Mouse (Mus musculus) heart, embryonic 13.5 days (tissue): ENCODE results near the gene Mapk8ip3. TPM values are rescaled to one million over a fixed set of nuclear protein-coding genes. Genes with fewer than 3 reads are reported as not detected.

Source experiments
- ATAC-seq: fragments of 200-750 bp; cut with Nextera tagmentation; 2 replicates; pipeline ENCODE4 v1.8.0; 2017; ENCODE audit warnings: moderate TSS enrichment; ENCODE audit not compliant: insufficient number of reproducible peaks, low FRiP score, low TSS enrichment; ENCODE audit errors: extremely low read depth
- H3K27ac ChIP-seq: fragments of 300-500 bp; sonication (generic); replicated peaks from 2 replicates; pipeline ENCODE4 v1.5.1; 2015; ENCODE audit warnings: moderate library complexity, mild to moderate bottlenecking, inconsistent platforms
- H3K27me3 ChIP-seq: fragments of 300-500 bp; sonication (generic); replicated peaks from 2 replicates; pipeline ENCODE4 v1.6.1; 2015; ENCODE audit warnings: mild to moderate bottlenecking, inconsistent platforms
- H3K36me3 ChIP-seq: fragments of 300-500 bp; sonication (generic); 2 replicates; pipeline ENCODE4 v1.6.1; 2015; ENCODE audit warnings: mild to moderate bottlenecking, inconsistent platforms
- H3K4me1 ChIP-seq: fragments of 300-500 bp; sonication (generic); 2 replicates; pipeline ENCODE4 v1.6.1; 2015; ENCODE audit warnings: inconsistent platforms
- H3K4me2 ChIP-seq: fragments of 300-500 bp; sonication (generic); 2 replicates; pipeline ENCODE4 v1.6.1; 2015; ENCODE audit warnings: inconsistent platforms, mild to moderate bottlenecking, moderate library complexity
- H3K4me3 ChIP-seq: fragments of 300-500 bp; sonication (generic); 2 replicates; pipeline ENCODE4 v1.5.1; 2015; ENCODE audit warnings: moderate library complexity, mild to moderate bottlenecking, inconsistent platforms
- H3K9ac ChIP-seq: fragments of 300-500 bp; sonication (generic); 2 replicates; pipeline ENCODE4 v1.6.1; 2015; ENCODE audit warnings: inconsistent platforms, mild to moderate bottlenecking, moderate library complexity
- H3K9me3 ChIP-seq: fragments of 300-500 bp; sonication (generic); 2 replicates; pipeline ENCODE4 v1.6.1; 2016; ENCODE audit warnings: inconsistent platforms
- WGBS: fragments of 180-500 bp; shearing (Covaris S2); methylation state at CpG from one replicate; pipeline ENCODE4 v1.1.7; 2015; ENCODE audit warnings: mixed read lengths; 5-methylcytosine and 5-hydroxymethylcytosine counted together
- polyA plus RNA-seq: library from polyadenylated mRNA; unstranded; fragments of >200 nt; fragmentation: Nextera tagmentation; extraction: Ambion mirVana; gene quantifications from 2 replicates; pipeline ENCODE4 v1.2.1, GENCODE M21; 2015

The Mapk8ip3 gene
- polyA plus RNA-seq, 1 experiment from 2014 or later: 25.2 TPM

DNA sequence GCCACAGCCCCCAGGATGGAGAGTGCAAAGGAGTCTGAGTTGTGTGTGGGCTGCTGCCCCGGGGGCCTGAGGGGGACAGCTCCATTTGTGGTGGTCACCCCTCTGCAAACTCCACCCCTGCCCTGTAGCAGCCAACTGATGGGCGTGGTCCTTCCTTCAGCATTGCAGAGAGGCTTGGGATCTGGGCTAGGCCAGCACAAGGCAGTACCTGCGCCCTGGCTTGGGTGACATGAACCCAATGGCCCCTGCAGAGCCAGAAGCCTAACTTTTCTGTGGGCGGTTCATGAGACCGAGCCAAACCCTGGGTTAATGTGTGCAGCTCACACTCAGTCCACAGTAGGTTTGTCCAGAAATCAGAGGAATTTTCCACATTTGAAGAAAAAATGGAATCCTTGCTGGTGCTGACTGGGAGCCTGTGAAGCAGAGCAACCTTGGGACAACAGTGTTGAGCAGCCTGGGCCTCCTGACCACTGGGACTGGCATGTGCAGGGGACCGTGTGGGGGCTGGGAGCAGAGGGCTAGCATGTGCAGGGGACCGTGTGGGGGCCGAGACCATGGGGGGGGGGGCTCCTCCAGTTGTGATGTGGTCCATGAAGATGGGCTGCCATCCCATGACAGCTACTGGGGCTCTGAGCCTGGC is 78.8 kb downstream of the Mapk8ip3 start:
- Histone ChIP-seq H3K36me3 (peaks cover 59% of the 10 kb centered on the region), H3K4me1 (no peaks in the 10 kb centered on the region), H3K9ac (no peak overlapping the region), H3K9me3 (no peaks in the 10 kb centered on the region), H3K27ac (no peak overlapping the region), H3K4me3 (no peak overlapping the region), H3K4me2 (no peak overlapping the region), H3K27me3 (no peaks in the 10 kb centered on the region)
- ATAC-seq: no peak
- 80% methylated on average over 8 of the region's 8 CpGs for WGBS

- 88% methylated on average over 13 of the region's 13 CpGs for WGBS
- no peak overlapping the region for H3K4me2 ChIP-seq
- H3K4me1 ChIP-seq: peaks cover 2% of the 10 kb centered on the region; the same call in 1 of the 2 replicates
- no peaks in the 10 kb centered on the region for H3K9me3 ChIP-seq
- no peak overlapping the region for H3K27ac ChIP-seq
- no peak overlapping the region for H3K9ac ChIP-seq
- H3K27me3 ChIP-seq: peaks cover 3% of the 10 kb centered on the region
- H3K4me3 ChIP-seq: no peak overlapping the region
- ATAC-seq: no peak
- H3K36me3 ChIP-seq: peaks cover 48% of the 10 kb centered on the region
These were observed 80.2 kb downstream of the Mapk8ip3 start for GRCm38 (mm10) chr17:24856589-24856988.

GRCm38 (mm10) chr17:24855838-24856464 is 80.8 kb downstream of the Mapk8ip3 start:
- Histone ChIP-seq H3K9ac (no peak overlapping the region), H3K36me3 (peaks cover 42% of the 10 kb centered on the region), H3K4me2 (no peak overlapping the region), H3K4me1 (peaks cover 9% of the 10 kb centered on the region), H3K9me3 (no peaks in the 10 kb centered on the region), H3K4me3 (no peak overlapping the region), H3K27me3 (peaks cover 9% of the 10 kb centered on the region), H3K27ac (no peak overlapping the region)
- 75% methylated on average over 3 of the region's 3 CpGs for WGBS
- no peak for ATAC-seq

DNA sequence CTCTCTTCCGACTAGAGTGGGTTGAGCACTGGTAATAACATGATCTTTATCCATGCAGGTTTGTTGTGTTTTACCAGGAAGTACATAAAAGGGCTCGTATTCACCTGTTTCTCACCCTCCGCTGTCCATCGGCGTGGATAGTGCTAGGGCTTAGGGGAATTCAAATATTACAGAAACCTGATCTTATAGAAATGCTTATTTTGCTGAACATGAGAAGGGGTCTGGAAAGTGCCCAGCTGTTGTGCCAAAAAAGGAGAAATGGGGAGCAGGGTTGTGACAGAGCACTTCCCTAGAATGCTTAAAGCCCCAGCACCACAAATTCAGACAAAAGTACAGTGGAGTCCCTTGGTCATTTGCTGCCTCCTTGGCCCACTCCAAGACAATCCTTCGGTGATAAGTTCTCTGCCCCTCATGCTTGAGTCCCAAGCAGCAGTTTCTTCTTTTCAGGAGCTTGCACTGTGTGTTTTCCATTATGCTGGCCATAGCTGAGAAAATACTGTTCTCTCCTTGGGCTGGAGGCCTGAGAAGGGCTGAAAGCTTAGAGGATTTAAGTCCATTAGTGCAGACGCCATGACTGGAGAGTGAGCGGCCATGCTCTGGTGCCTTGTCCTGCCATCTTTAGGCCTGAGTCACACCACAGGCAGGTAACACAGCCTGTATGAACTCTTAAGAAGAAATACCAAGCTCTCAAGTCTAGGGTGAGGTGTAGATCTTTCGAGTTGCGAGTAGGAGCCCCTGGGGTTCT is 85.2 kb downstream of the Mapk8ip3 start:
- H3K9me3 ChIP-seq: no peaks in the 10 kb centered on the region
- peak overlapping the region; percentile 88 for H3K4me2 ChIP-seq
- peaks cover 9% of the 10 kb centered on the region for H3K27me3 ChIP-seq
- H3K27ac ChIP-seq: no peak overlapping the region
- H3K4me3 ChIP-seq: peak overlapping the region; percentile 85
- ATAC-seq: no peak
- peak overlapping the region; percentile 95 for H3K9ac ChIP-seq
- H3K4me1 ChIP-seq: peaks cover 27% of the 10 kb centered on the region
- WGBS: 79% methylated on average over 10 of the region's 10 CpGs
- H3K36me3 ChIP-seq: peaks cover 21% of the 10 kb centered on the region

- Histone ChIP-seq H3K4me1 (peaks cover 27% of the 10 kb centered on the region), H3K27ac (peak overlapping the region; percentile 98), H3K36me3 (peaks cover 21% of the 10 kb centered on the region), H3K9ac (peak overlapping the region; percentile 95), H3K4me3 (peak overlapping the region; percentile 85), H3K27me3 (peaks cover 12% of the 10 kb centered on the region), H3K4me2 (peak overlapping the region; percentile 88), H3K9me3 (no peaks in the 10 kb centered on the region)
- no peak for ATAC-seq
- WGBS: under 1% methylated on average over 20 of the region's 20 CpGs
These were observed 86.0 kb downstream of the Mapk8ip3 start for GRCm38 (mm10) chr17:24850773-24851127.

- Histone ChIP-seq H3K4me2 (peak within 1 kb of the TSS; percentile 88), H3K4me3 (peak within 1 kb of the TSS; percentile 85), H3K27ac (peak within 1 kb of the TSS; percentile 98), H3K4me1 (peaks cover 29% of the 10 kb centered on the region), H3K9ac (peak within 1 kb of the TSS; percentile 95), H3K27me3 (peaks cover 14% of the 10 kb centered on the region), H3K9me3 (no peaks in the 10 kb centered on the region), H3K36me3 (peaks cover 21% of the 10 kb centered on the region)
- under 1% methylated on average over 58 of the region's 58 CpGs for WGBS
- ATAC-seq: peak; percentile 96
These were observed 86.6 kb downstream of the Mapk8ip3 start, which contains the start of gene Fahd1 for GRCm38 (mm10) chr17:24850065-24850772. Fahd1 (minus strand) TSS chr17:24850364.

- under 1% methylated on average over 21 of the region's 21 CpGs for WGBS
- Histone ChIP-seq H3K27me3 (peaks cover 18% of the 10 kb centered on the region), H3K4me2 (peak overlapping the region; percentile 88), H3K27ac (peak overlapping the region; percentile 98), H3K4me1 (peaks cover 33% of the 10 kb centered on the region), H3K36me3 (peaks cover 19% of the 10 kb centered on the region), H3K9ac (peak overlapping the region; percentile 95), H3K4me3 (peak overlapping the region; percentile 85), H3K9me3 (no peaks in the 10 kb centered on the region)
- ATAC-seq: peak; percentile 39
These were observed 87.1 kb downstream of the Mapk8ip3 start for GRCm38 (mm10) chr17:24849733-24850064.

- H3K4me1 ChIP-seq: peaks cover 38% of the 10 kb centered on the region
- H3K9me3 ChIP-seq: no peaks in the 10 kb centered on the region
- H3K9ac ChIP-seq: peak overlapping the region; percentile 95
- peaks cover 26% of the 10 kb centered on the region for H3K27me3 ChIP-seq
- peak overlapping the region; percentile 88 for H3K4me2 ChIP-seq
- no peak for ATAC-seq
- H3K4me3 ChIP-seq: peak overlapping the region; percentile 85
- peak overlapping the region; percentile 98 for H3K27ac ChIP-seq
- H3K36me3 ChIP-seq: peaks cover 9% of the 10 kb centered on the region
These were observed 88.2 kb downstream of the Mapk8ip3 start for GRCm38 (mm10) chr17:24848600-24849031.

DNA sequence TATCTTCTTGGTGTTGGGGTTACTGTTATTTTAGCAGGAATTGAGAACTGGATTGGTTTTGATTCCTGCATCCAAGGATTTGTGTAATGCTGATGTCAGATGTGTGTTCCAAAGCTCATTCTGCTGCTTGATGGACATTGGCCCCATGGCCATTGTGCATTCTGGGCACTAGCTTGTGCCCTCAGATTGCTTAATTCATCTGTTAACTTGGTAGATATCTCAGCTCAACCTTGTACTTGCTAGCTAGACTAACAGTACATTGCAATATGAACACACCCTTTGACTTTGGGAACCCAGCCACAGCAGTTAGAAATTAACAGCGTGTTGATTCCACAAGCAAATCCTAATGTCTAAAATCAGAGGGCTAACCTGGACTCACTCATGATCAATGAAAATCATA is 89.4 kb downstream of the Mapk8ip3 start:
- Histone ChIP-seq H3K9ac (no peak overlapping the region), H3K4me1 (peaks cover 38% of the 10 kb centered on the region), H3K27ac (no peak overlapping the region), H3K27me3 (peaks cover 37% of the 10 kb centered on the region), H3K9me3 (no peaks in the 10 kb centered on the region), H3K4me2 (peak overlapping the region; percentile 34), H3K4me3 (no peak overlapping the region; the same call in 1 of the 2 replicates), H3K36me3 (no peaks in the 10 kb centered on the region)
- ATAC-seq: no peak
- 94% methylated on average over 1 of the region's 1 CpGs for WGBS

- no peak overlapping the region for H3K4me3 ChIP-seq
- H3K4me2 ChIP-seq: peak overlapping the region; percentile 52
- H3K4me1 ChIP-seq: peaks cover 27% of the 10 kb centered on the region
- peak overlapping the region; percentile 39 for H3K27ac ChIP-seq
- H3K9ac ChIP-seq: peak overlapping the region; percentile 54; the same call in 1 of the 2 replicates
- WGBS: 38% methylated on average over 9 of the region's 9 CpGs
- H3K27me3 ChIP-seq: peaks cover 45% of the 10 kb centered on the region
- no peak for ATAC-seq
- H3K9me3 ChIP-seq: no peaks in the 10 kb centered on the region
- H3K36me3 ChIP-seq: no peaks in the 10 kb centered on the region
These were observed 92.3 kb downstream of the Mapk8ip3 start for GRCm38 (mm10) chr17:24844525-24844924.

DNA sequence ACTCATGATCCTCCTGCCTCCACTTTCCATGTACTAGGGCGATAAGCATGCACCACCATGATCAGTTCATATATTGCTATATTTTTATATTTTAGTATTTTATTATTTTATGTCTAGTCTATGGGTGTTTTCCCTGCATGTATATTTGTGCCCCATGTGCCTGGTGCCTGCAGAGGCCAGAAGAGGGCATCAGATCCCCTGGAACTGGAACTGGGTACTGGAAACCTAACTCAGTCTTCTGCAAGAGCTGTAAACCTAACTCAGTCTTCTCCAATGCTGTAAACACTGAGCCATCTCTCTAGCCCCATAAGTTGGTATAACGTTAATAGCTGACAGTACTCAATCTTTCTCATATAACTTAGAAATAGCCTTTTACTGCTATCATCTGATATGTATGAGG is 94.1 kb downstream of the Mapk8ip3 start:
- Histone ChIP-seq H3K27me3 (peaks cover 51% of the 10 kb centered on the region), H3K9ac (no peak overlapping the region), H3K36me3 (no peaks in the 10 kb centered on the region), H3K4me2 (no peak overlapping the region), H3K27ac (no peak overlapping the region), H3K4me3 (no peak overlapping the region), H3K4me1 (peaks cover 15% of the 10 kb centered on the region), H3K9me3 (no peaks in the 10 kb centered on the region)
- 41% methylated on average over 2 of the region's 2 CpGs for WGBS
- ATAC-seq: no peak
